In the genomic region with DNA sequence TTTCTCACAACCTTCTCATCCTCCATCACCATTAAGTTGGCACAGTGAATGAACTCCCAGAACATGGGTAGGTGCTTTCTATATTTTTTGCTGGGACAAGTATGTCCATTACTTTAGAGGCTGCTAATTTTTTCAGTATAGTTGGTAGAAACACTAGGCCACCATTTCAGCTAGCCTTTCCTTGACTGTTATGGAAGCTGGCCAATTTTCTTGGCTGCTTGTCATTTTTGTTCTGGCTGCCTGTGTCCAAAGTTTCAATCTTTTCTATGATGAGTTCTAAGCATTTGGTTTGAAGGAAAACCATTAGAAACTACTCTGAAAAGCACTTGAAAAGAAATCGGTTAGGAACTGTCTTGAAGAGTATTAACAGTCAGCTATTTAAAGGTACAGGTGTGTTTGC, we compare ENCODE assay signal across 37 mouse cellular contexts. TPM values are rescaled to one million over a fixed set of nuclear protein-coding genes. Genes with fewer than 3 reads are reported as not detected.
DNase-seq lines count a peak whose midpoint lies in the region; ATAC-seq and TF ChIP-seq lines count a peak whose summit lies in the region.
"Had no signal": no experiment of that assay in that cellular context is flagged by ENCODE, and none has a peak within 500 bp of the region (broad histone marks: within the 10 kb centered on the region; RNA-seq: fewer than 3 reads in every experiment).

No protein-coding gene starts in this region.

- WGBS in liver, adult 2 months = 93% methylated on average over 1 of the region's 1 CpGs
- WGBS in liver, postnatal 0 days (ENCODE audit: insufficient replicate concordance) = 82% methylated on average over 1 of the region's 1 CpGs

- no peak for TF ChIP-seq EP300 in liver, postnatal 0 days (IDR thresholded peaks at IDR 0.05; ENCODE audit: low read depth)

- no peaks in the 10 kb centered on the region; the same call in 1 of the 2 replicates for H3K9me3 ChIP-seq in liver, postnatal 0 days (ENCODE audit: low read length)
- H3K9me3 ChIP-seq: embryonic facial prominence, embryonic 13.5 days; forebrain, embryonic 10.5 days; forebrain, embryonic 15.5 days; intestine, embryonic 15.5 days; liver, embryonic 15.5 days had no signal

- H3K79me2 ChIP-seq in liver, adult 2 months (ENCODE audit: control insufficient read depth, insufficient read depth, low read length) = no peaks in the 10 kb centered on the region

- no peaks in the 10 kb centered on the region for H3K4me1 ChIP-seq in liver, adult 2 months (ENCODE audit: control insufficient read depth, insufficient read depth, low read length)
- H3K4me1 ChIP-seq in liver, postnatal 0 days (ENCODE audit: insufficient read depth) = no peaks in the 10 kb centered on the region
- H3K4me1 ChIP-seq: embryonic facial prominence, embryonic 13.5 days; forebrain, embryonic 10.5 days; forebrain, embryonic 15.5 days; hindbrain, embryonic 12.5 days; intestine, embryonic 15.5 days; liver, embryonic 15.5 days had no signal

- no peak for TF ChIP-seq POLR2A in liver, adult 2 months (IDR thresholded peaks at IDR 0.05; ENCODE audit: extremely low read depth, insufficient read depth, low read length)

- H3K27ac ChIP-seq in liver, adult 2 months (replicated peaks; ENCODE audit: insufficient read depth, low read depth, low read length) = no peak overlapping the region
- H3K27ac ChIP-seq in liver, postnatal 0 days (ENCODE audit: low read depth) = no peak overlapping the region
- H3K27ac ChIP-seq: embryonic facial prominence, embryonic 13.5 days; forebrain, embryonic 10.5 days; forebrain, embryonic 15.5 days; hindbrain, embryonic 12.5 days; hindbrain, postnatal 0 days; intestine, embryonic 15.5 days; liver, embryonic 15.5 days had no signal

- TF ChIP-seq CTCF in liver, adult 2 months (IDR thresholded peaks at IDR 0.05; ENCODE audit: low read depth, low read length) = no peak
- no peak for TF ChIP-seq CTCF in liver, postnatal 0 days (IDR thresholded peaks at IDR 0.05; ENCODE audit: low read depth)

- H3K36me3 ChIP-seq in liver, adult 2 months (ENCODE audit: control insufficient read depth, insufficient read depth, low read length) = no peaks in the 10 kb centered on the region
- H3K36me3 ChIP-seq in liver, postnatal 0 days (replicated peaks; ENCODE audit: insufficient read depth, low read length) = no peaks in the 10 kb centered on the region
- H3K36me3 ChIP-seq: embryonic facial prominence, embryonic 13.5 days; forebrain, embryonic 10.5 days; forebrain, embryonic 15.5 days; hindbrain, embryonic 12.5 days; intestine, embryonic 15.5 days; liver, embryonic 15.5 days had no signal

- no peak overlapping the region for H3K9ac ChIP-seq in liver, adult 2 months (ENCODE audit: low read depth, low read length)
- no peak overlapping the region for H3K9ac ChIP-seq in liver, postnatal 0 days (replicated peaks)
- H3K9ac ChIP-seq: embryonic facial prominence, embryonic 13.5 days; forebrain, embryonic 15.5 days; hindbrain, embryonic 12.5 days; intestine, embryonic 15.5 days; liver, embryonic 15.5 days had no signal

- no peak overlapping the region for H3K4me2 ChIP-seq in liver, postnatal 0 days (ENCODE audit: low read depth, low read length)
- H3K4me2 ChIP-seq: embryonic facial prominence, embryonic 13.5 days; forebrain, embryonic 15.5 days; heart, embryonic 11.5 days; hindbrain, embryonic 12.5 days; intestine, embryonic 15.5 days; liver, embryonic 15.5 days; midbrain, embryonic 11.5 days had no signal

- DNase-seq in adrenal gland, adult 2 months = peak; percentile 5
- DNase-seq in adrenal gland, adult 18-20 months (ENCODE audit: low spot score in 2 of 2) = no peak
- peak; percentile 21 to 27 for DNase-seq in cerebellum, postnatal 14 days
- no peak for DNase-seq in cerebellum, adult 11-12 months
- DNase-seq in liver, adult 2 months (ENCODE audit: extremely low read depth, low read depth, low spot score) = peak; percentile 14
- no peak for DNase-seq in liver, postnatal 0 days
- peak; percentile 58 for DNase-seq in adipocyte (ENCODE audit: low spot score)
- DNase-seq: cerebellum, adult 8-10 months; gastrocnemius, postnatal 36 days; heart, postnatal 36 days; liver; right cerebral cortex, postnatal 25 days; thymus, postnatal 14 days had no signal

- H3K4me3 ChIP-seq in liver, adult 2 months (ENCODE audit: insufficient read depth, low read depth, low read length) = no peak overlapping the region
- H3K4me3 ChIP-seq in liver, postnatal 0 days (ENCODE audit: low read depth, low read length) = no peak overlapping the region
- H3K4me3 ChIP-seq: embryonic facial prominence, embryonic 13.5 days; forebrain, embryonic 10.5 days; forebrain, embryonic 15.5 days; hindbrain, embryonic 12.5 days; intestine, embryonic 15.5 days; liver, embryonic 15.5 days had no signal

- H3K27me3 ChIP-seq in liver, adult 2 months (ENCODE audit: control insufficient read depth, insufficient read depth, low read length) = no peaks in the 10 kb centered on the region
- no peaks in the 10 kb centered on the region for H3K27me3 ChIP-seq in liver, postnatal 0 days (ENCODE audit: insufficient read depth, low read length)
- H3K27me3 ChIP-seq: embryonic facial prominence, embryonic 13.5 days; forebrain, embryonic 15.5 days; hindbrain, embryonic 12.5 days; intestine, embryonic 15.5 days; liver, embryonic 15.5 days; Patski had no signal

- no peak for ATAC-seq in liver, postnatal 0 days
- ATAC-seq: forebrain, embryonic 15.5 days; hindbrain, postnatal 0 days; intestine, embryonic 15.5 days; lung, postnatal 0 days; midbrain, embryonic 16.5 days; Patski had no signal

RNA-seq across cellular contexts. Expression of gene Spp2, which starts 28.3 kb away (rescaled TPM):
- total RNA-seq in adrenal gland, adult 2 months (2021) = 1 to 10 TPM in 1 of 2 experiments, not detected in 1; 1.0 TPM
- polyA plus RNA-seq in adrenal gland, adult 2 months (2012; rRNA removed) = 0.11 TPM in 1 of 2 replicates, not detected in the other
- under 1 TPM in 1 of 2 experiments, not detected in 1; 0.63 TPM for total RNA-seq in adrenal gland, adult 18-20 months (2021)
- total RNA-seq in liver, adult 2 months (2014; rRNA removed) = 216 and 373 TPM in 2 replicates
- polyA plus RNA-seq in liver, adult 2 months (2012; rRNA removed) = 298 and 325 TPM in 2 replicates
- 738 and 756 TPM in 2 replicates for polyA plus RNA-seq in liver, postnatal 0 days (2015; fragmentation: Nextera tagmentation; extraction: Ambion mirVana)
- total RNA-seq: CH12.LX; common myeloid progenitor, adult 5-6 weeks; ES-E14; gastrocnemius, adult 18-20 months; gastrocnemius, postnatal 36 days; heart, adult 18-20 months; heart, postnatal 36 days; hindbrain, postnatal 0 days; left cerebral cortex, postnatal 14 days; megakaryocyte, adult 5-6 weeks; neutrophil, adult 5-6 weeks had no signal
- polyA plus RNA-seq: C2C12; embryonic facial prominence, embryonic 13.5 days; forebrain, embryonic 10.5 days; forebrain, embryonic 15.5 days; hindbrain, embryonic 12.5 days; limb, embryonic 11.5 days; lung, postnatal 0 days; midbrain, embryonic 11.5 days; neural tube, embryonic 11.5 days; urinary bladder, adult 2 months had no signal

Comparison
In these comparisons a context has a peak if more than half of its experiments do, and no peak if none do; other contexts are left out.
1. DNase-seq: peak in adrenal gland, adult 2 months (single experiment), cerebellum, postnatal 14 days (2 of 2), liver, adult 2 months (single experiment) and adipocyte (single experiment); none in adrenal gland, adult 18-20 months (0 of 2), cerebellum, adult 11-12 months (single experiment) and liver, postnatal 0 days (single experiment).
2. RNA of gene Spp2, which starts 28.3 kb away (total RNA-seq): 216 to 373 TPM in liver, adult 2 months; 1.0 TPM in adrenal gland, adult 2 months and 0.63 TPM in adrenal gland, adult 18-20 months; every median in the first group is over 100 times any median in the second.